7 mouse cellular contexts compared by ENCODE assay signal in the genomic region with DNA sequence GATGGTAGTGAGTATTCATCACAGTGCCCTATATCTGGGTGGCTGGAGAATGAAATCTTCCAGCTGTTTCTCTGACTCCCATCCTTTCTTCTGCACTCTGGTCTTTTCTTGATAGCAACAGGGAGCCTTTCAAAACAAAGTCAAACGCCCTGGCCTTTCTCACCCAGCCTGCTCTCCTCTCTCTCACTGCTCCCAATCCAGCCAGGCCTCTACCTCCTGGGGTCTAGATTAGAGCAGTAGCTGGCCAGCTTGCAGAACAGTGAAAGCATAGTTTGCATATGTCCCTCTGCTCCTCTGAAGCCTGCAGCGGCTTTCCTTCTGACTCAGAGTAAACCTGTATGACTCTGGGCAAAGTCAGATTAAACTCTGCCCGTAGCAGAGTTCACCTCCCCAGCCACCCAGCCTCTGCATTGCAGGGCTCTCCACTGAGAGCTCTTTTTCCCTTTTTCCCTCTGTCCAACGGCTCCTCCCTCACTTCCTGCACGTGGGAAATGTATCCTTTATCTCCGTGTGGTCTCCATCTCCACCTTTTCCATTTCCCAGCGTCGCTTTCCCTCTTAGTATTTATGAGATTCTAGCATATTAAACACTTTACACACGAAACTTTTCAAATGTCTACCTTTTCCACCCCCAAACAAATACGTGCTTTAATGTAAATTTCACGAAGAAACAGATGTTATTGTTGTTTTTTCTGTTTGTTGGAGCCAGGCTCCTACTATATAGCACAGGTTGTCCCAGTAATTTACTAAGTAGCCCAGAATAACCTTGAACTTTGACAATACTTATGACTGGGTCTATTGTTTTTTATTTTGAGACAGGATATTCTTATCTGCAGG. TPM values are rescaled to one million over a fixed set of nuclear protein-coding genes. Genes with fewer than 3 reads are reported as not detected.
A peak's percentile ranks its signal among the peaks of the same experiment; 100 is the strongest.
DNase-seq lines count a peak whose midpoint lies in the region; ATAC-seq and TF ChIP-seq lines count a peak whose summit lies in the region.

A gene (plus strand): TSS at position 786 of the 836 bp plus-strand sequence.

- no peak for DNase-seq in spleen, adult 2 months (ENCODE audit: low read depth in 1 of 2, low spot score in 2 of 2)
- DNase-seq in spleen, postnatal 36 days (ENCODE audit: low spot score in 2 of 2): no peak
- DNase-seq in heart, postnatal 4 days: peak; percentile 27
- DNase-seq in retina, embryonic 14.5 days (ENCODE audit: low spot score): no peak

- no peaks in the 10 kb centered on the region for H3K27me3 ChIP-seq in spleen, adult 2 months (ENCODE audit: control insufficient read depth, insufficient read depth, low read length)
- no peaks in the 10 kb centered on the region for H3K27me3 ChIP-seq in embryonic facial prominence, embryonic 12.5 days
- H3K27me3 ChIP-seq in limb, embryonic 15.5 days: no peaks in the 10 kb centered on the region
- no peaks in the 10 kb centered on the region for H3K27me3 ChIP-seq in stomach, embryonic 16.5 days (ENCODE audit: control insufficient read depth, insufficient read depth, low read length)

- no peak for ATAC-seq in embryonic facial prominence, embryonic 12.5 days (ENCODE audit: insufficient number of reproducible peaks, insufficient read depth, low FRiP score, low TSS enrichment)
- no peak for ATAC-seq in limb, embryonic 15.5 days (ENCODE audit: insufficient number of reproducible peaks, low FRiP score, low TSS enrichment, low read depth)
- ATAC-seq in stomach, embryonic 16.5 days (ENCODE audit: insufficient read depth, low FRiP score): no peak

- TF ChIP-seq CTCF in spleen, adult 2 months (IDR thresholded peaks at IDR 0.05; ENCODE audit: extremely low read depth, insufficient read depth, insufficient read length, insufficient replicate concordance): no peak

- peak within 1 kb of the TSS; percentile 50 for H3K4me2 ChIP-seq in embryonic facial prominence, embryonic 12.5 days (replicated peaks)
- H3K4me2 ChIP-seq in limb, embryonic 15.5 days: peak within 1 kb of the TSS; percentile 53
- H3K4me2 ChIP-seq in stomach, embryonic 16.5 days (ENCODE audit: low read depth, low read length): peak within 1 kb of the TSS; percentile 73

- H3K9me3 ChIP-seq in embryonic facial prominence, embryonic 12.5 days: no peaks in the 10 kb centered on the region
- 0 out of 2 replicates have a peak, but pooled peaks cover 10% of the 10 kb centered on the region for H3K9me3 ChIP-seq in limb, embryonic 15.5 days
- peaks cover 8% of the 10 kb centered on the region; the same call in 1 of the 2 replicates for H3K9me3 ChIP-seq in stomach, embryonic 16.5 days (replicated peaks; ENCODE audit: control insufficient read depth, low read length)

- no peaks in the 10 kb centered on the region for H3K36me3 ChIP-seq in spleen, adult 2 months (ENCODE audit: control insufficient read depth, insufficient read depth, low read length)
- no peaks in the 10 kb centered on the region for H3K36me3 ChIP-seq in embryonic facial prominence, embryonic 12.5 days
- no peaks in the 10 kb centered on the region for H3K36me3 ChIP-seq in limb, embryonic 15.5 days
- H3K36me3 ChIP-seq in stomach, embryonic 16.5 days (ENCODE audit: control insufficient read depth, insufficient read depth, low read length): no peaks in the 10 kb centered on the region

- peak within 1 kb of the TSS; percentile 48; the same call in 1 of the 2 replicates for H3K4me3 ChIP-seq in spleen, adult 2 months (ENCODE audit: extremely low read depth, insufficient read depth, insufficient read length)
- H3K4me3 ChIP-seq in embryonic facial prominence, embryonic 12.5 days: peak within 1 kb of the TSS; percentile 89
- peak within 1 kb of the TSS; percentile 84 for H3K4me3 ChIP-seq in limb, embryonic 15.5 days
- H3K4me3 ChIP-seq in stomach, embryonic 16.5 days (replicated peaks; ENCODE audit: low read length): peak within 1 kb of the TSS; percentile 47

- TF ChIP-seq POLR2A in spleen, adult 2 months (IDR thresholded peaks at IDR 0.05; ENCODE audit: low read depth, low read length): no peak

- H3K4me1 ChIP-seq in spleen, adult 2 months (ENCODE audit: control insufficient read depth, insufficient read depth, insufficient read length): no peaks in the 10 kb centered on the region; the same call in none of the 2 replicates
- H3K4me1 ChIP-seq in embryonic facial prominence, embryonic 12.5 days: peaks cover 17% of the 10 kb centered on the region
- peaks cover 15% of the 10 kb centered on the region for H3K4me1 ChIP-seq in limb, embryonic 15.5 days
- H3K4me1 ChIP-seq in stomach, embryonic 16.5 days (ENCODE audit: control insufficient read depth, insufficient read depth, low read length): peaks cover 16% of the 10 kb centered on the region

- WGBS in spleen, adult 2 months: 79% methylated on average over 11 of the region's 11 CpGs
- 26% methylated on average over 11 of the region's 11 CpGs for WGBS in embryonic facial prominence, embryonic 12.5 days
- 35% methylated on average over 11 of the region's 11 CpGs for WGBS in limb, embryonic 15.5 days
- 25% methylated on average over 11 of the region's 11 CpGs for WGBS in stomach, embryonic 16.5 days

- peak within 1 kb of the TSS; percentile 83 for H3K27ac ChIP-seq in spleen, adult 2 months (ENCODE audit: insufficient read depth, low read length)
- H3K27ac ChIP-seq in embryonic facial prominence, embryonic 12.5 days: peak within 1 kb of the TSS; percentile 86
- peak within 1 kb of the TSS; percentile 90 for H3K27ac ChIP-seq in limb, embryonic 15.5 days
- peak within 1 kb of the TSS; percentile 91 for H3K27ac ChIP-seq in stomach, embryonic 16.5 days (ENCODE audit: low read length)

- no peak within 1 kb of the TSS for H3K9ac ChIP-seq in embryonic facial prominence, embryonic 12.5 days
- 0 out of 2 replicates have a peak within 1 kb of the TSS, but pooled peaks have one; percentile 35 for H3K9ac ChIP-seq in limb, embryonic 15.5 days
- H3K9ac ChIP-seq in stomach, embryonic 16.5 days (ENCODE audit: low read length): peak within 1 kb of the TSS; percentile 64; the same call in 1 of the 2 replicates

RNA-seq across cellular contexts. Expression of the gene that starts here (rescaled TPM):
- 11.4 and 11.7 TPM in 2 replicates for polyA plus RNA-seq in spleen, adult 2 months (2012; rRNA removed)
- polyA plus RNA-seq in embryonic facial prominence, embryonic 12.5 days (2016; fragmentation: Nextera tagmentation; extraction: Ambion mirVana): 44.9 and 52.7 TPM in 2 replicates
- total RNA-seq in heart, postnatal 4 days (2021): 10 to 100 TPM; 25.5 to 27.4 TPM
- 50.2 and 53.7 TPM in 2 replicates for polyA plus RNA-seq in limb, embryonic 15.5 days (2015; fragmentation: Nextera tagmentation; extraction: Ambion mirVana)
- polyA plus RNA-seq in stomach, embryonic 16.5 days (2015; fragmentation: Nextera tagmentation; extraction: Ambion mirVana): 50.3 and 52.1 TPM in 2 replicates
